Mouse (Mus musculus): ENCODE data around the gene Lpgat1.
A peak's percentile ranks its signal among the peaks of the same experiment; 100 is the strongest.

The Lpgat1 gene

GRCm38 (mm10) chr1:191717601-191718498 is at the start of gene Lpgat1:
Lpgat1 (plus strand) TSS chr1:191717834.
- peak; percentile 30 for DNase-seq (ENCODE audit: low spot score)

- DNase-seq (ENCODE audit: low spot score): no peak
Measured at GRCm38 (mm10) chr1:191668030-191668429, 49.6 kb upstream of the Lpgat1 start.

- no peak for DNase-seq (ENCODE audit: low spot score)
Measured at GRCm38 (mm10) chr1:191674071-191674470, 43.6 kb upstream of the Lpgat1 start.

DNA sequence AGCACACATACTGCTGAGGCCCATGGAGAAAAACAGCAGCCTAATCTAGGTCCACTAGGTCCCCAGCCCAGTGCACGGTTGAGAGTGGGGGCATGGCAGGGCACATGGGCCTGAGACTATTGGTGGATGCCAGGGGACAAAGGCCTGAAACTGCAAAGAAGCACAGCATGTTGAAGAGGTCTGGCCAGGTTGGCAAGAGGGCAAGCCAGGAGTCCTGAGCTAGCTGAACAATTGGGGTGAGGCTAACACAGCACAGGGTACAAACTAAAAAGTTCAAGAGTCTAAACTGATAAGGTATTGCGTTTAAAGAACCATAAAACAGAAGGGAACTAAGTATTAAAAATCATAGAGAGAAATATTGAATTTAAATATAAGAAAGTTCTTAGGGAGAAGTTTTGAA is 36.0 kb upstream of the Lpgat1 start:
- no peak for DNase-seq (ENCODE audit: low spot score)

- DNase-seq (ENCODE audit: low spot score): no peak
Measured at GRCm38 (mm10) chr1:191687531-191687930, 30.1 kb upstream of the Lpgat1 start.

- no peak for DNase-seq (ENCODE audit: low spot score)
Measured at GRCm38 (mm10) chr1:191693231-191693630, 24.4 kb upstream of the Lpgat1 start.

- no peak for DNase-seq (ENCODE audit: low spot score)
Measured at GRCm38 (mm10) chr1:191698253-191698795, 19.3 kb upstream of the Lpgat1 start.

GRCm38 (mm10) chr1:191704535-191704934 is 13.1 kb upstream of the Lpgat1 start:
- no peak for DNase-seq (ENCODE audit: low spot score)

GRCm38 (mm10) chr1:191706541-191707078 is 11.0 kb upstream of the Lpgat1 start:
- no peak for DNase-seq (ENCODE audit: low spot score)

DNA sequence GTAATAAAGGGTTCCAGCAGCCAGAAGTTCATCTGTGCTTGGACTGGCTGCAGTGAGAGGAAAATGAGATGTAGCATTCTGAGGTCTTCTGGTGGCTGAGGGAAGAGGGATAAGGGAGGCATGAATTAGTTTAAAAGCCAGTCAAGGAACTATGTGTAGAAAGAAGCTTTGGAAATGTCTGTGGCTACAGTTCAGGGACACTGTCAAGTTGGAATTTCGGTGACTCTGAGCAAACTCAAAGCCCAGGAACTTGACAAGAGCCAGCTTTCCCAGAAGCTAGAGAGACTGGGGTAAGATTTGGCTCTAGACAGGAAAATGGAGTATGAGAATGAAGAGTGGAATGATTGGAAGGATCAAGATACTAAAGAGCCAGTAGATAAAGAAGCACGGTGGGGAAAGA is 7.8 kb upstream of the Lpgat1 start:
- DNase-seq (ENCODE audit: low spot score): no peak

DNA sequence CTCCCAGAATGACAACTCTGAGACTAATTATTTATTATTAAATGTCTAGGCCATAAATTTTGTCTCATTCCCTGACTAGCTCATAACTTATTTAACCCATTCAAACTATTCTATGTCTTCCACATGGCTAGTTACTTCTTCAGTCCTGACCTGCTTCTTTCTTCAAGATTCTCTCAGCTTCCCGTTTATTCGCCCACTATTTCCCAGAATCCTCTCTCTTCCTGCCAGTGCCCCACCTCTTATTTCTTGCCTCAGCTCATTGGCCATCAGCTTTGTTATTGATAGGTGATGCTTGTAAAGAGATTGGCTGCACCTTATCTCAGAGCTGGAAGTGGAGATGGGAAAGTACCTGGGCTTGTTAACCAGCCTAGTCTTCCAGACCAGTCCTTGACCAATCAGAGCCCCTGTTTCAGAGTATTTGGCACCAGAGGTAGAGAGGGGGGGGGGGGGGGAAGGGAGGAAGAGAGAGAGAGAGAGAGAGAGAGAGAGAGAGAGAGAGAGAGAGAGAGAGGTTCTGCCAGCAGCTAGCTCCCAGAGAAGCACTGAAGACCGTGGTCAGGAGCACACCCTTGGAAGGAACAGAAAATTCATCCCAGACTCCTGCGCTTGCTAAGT is 5.3 kb upstream of the Lpgat1 start:
- DNase-seq (ENCODE audit: low spot score): no peak

- no peak for DNase-seq (ENCODE audit: low spot score)
Measured at GRCm38 (mm10) chr1:191713813-191714212, 3.8 kb upstream of the Lpgat1 start.

GRCm38 (mm10) chr1:191715150-191715549 is 2.5 kb upstream of the Lpgat1 start:
- DNase-seq (ENCODE audit: low spot score): no peak

DNA sequence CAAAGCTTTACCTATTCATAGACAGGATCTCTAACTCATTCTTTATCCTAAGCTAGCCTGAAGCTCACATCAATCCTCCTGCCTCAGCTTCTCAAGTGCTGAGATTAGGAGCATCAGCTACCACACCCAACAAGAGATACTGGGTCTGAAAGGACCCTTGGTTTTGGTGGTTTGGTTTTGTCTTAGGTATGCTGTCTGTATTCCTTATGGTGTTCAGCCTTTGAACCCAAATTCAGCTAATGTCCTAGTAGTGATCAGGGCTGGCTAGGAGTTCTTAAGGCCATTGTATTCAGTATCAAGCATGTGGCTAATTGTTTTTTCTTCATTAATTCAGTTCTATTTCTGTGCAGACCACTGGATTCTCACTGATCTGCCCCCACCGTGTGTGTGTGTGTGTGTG is 493 bp upstream of the Lpgat1 start:
- no peak for DNase-seq (ENCODE audit: low spot score)

GRCm38 (mm10) chr1:191718522-191719281 is 1.1 kb downstream of the Lpgat1 start:
- DNase-seq (ENCODE audit: low spot score): no peak

- DNase-seq (ENCODE audit: low spot score): no peak
Measured at GRCm38 (mm10) chr1:191719326-191719725, 1.7 kb downstream of the Lpgat1 start.

- DNase-seq (ENCODE audit: low spot score): no peak
Measured at GRCm38 (mm10) chr1:191720419-191720818, 2.8 kb downstream of the Lpgat1 start.

DNA sequence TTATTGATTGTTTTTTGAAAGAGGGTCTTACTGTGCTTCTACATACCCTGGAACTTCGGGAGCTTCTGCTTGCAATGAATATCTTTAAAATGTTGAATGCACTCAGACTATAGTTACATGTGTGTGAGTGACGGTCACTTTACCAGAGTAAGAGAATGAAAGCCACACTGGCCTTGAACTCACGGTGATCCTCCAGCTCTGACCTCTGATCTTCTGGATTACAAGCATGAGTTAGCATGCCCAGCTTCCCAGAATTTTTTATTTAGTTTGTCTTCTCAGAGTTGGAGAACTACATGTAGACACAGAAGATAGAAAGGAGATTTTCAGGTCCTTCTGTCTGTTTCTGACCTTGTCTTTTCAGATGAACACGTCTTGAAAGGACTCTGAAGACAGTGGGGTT is 5.1 kb downstream of the Lpgat1 start:
- no peak for DNase-seq (ENCODE audit: low spot score)

- no peak for DNase-seq (ENCODE audit: low spot score)
Measured at GRCm38 (mm10) chr1:191723675-191724074, 6.0 kb downstream of the Lpgat1 start.

- no peak for DNase-seq (ENCODE audit: low spot score)
Measured at GRCm38 (mm10) chr1:191724385-191725061, 6.9 kb downstream of the Lpgat1 start.

- no peak for DNase-seq (ENCODE audit: low spot score)
Measured at GRCm38 (mm10) chr1:191732623-191733022, 15.0 kb downstream of the Lpgat1 start.

DNA sequence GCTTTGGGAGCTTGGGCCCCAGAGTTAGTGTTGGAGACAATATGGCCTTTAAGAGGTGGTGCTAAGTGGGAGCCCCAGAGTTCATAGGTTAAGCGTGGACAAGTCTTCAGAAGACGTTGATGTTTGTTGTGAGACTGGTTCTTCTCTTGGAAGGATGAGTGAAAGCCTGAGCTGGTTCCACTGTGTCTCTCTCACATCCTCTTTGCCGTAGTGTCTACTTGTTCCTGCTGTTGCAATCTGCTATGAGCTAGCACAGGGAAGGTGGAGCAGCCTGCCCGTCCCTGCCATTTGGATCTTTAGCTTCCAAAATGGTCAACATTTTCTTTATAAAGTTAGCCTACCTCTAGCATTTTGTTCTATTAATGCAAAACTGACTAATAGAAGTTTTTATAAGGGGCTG is 16.2 kb downstream of the Lpgat1 start:
- no peak for DNase-seq (ENCODE audit: low spot score)
